Mouse (Mus musculus): ENCODE measurements around the gene Ptgfrn. TPM values are rescaled to one million over a fixed set of nuclear protein-coding genes. Genes with fewer than 3 reads are reported as not detected.

The Ptgfrn gene
- polyA plus RNA-seq, 1 experiment from 2014 or later = 2.4 TPM

GRCm38 (mm10) chr3:101141864-101142263, 31.8 kb upstream of the Ptgfrn start:
- Histone ChIP-seq H3K4me2 (no peak overlapping the region), H3K27me3 (replicated peaks; ENCODE audit: control insufficient read depth, insufficient read depth, low read length) (no peaks in the 10 kb centered on the region), H3K27ac (ENCODE audit: low read depth, low read length) (no peak overlapping the region), H3K9ac (ENCODE audit: low read depth, low read length) (no peak overlapping the region), H3K4me3 (ENCODE audit: low read depth, low read length) (no peak overlapping the region), H3K4me1 (replicated peaks; ENCODE audit: control insufficient read depth, insufficient read depth, low read length) (no peaks in the 10 kb centered on the region), H3K36me3 (ENCODE audit: control insufficient read depth, insufficient read depth, low read length) (no peaks in the 10 kb centered on the region), H3K9me3 (ENCODE audit: control insufficient read depth, low read length) (no peaks in the 10 kb centered on the region)
- no peak for ATAC-seq (replicated peaks; ENCODE audit: low FRiP score)
- WGBS = 70% methylated on average over 8 of the region's 8 CpGs
- no peak for DNase-seq (ENCODE audit: low spot score)

- Histone ChIP-seq H3K9ac (ENCODE audit: low read depth, low read length) (no peak overlapping the region), H3K36me3 (ENCODE audit: control insufficient read depth, insufficient read depth, low read length) (no peaks in the 10 kb centered on the region), H3K4me1 (replicated peaks; ENCODE audit: control insufficient read depth, insufficient read depth, low read length) (no peaks in the 10 kb centered on the region), H3K4me2 (no peak overlapping the region), H3K9me3 (ENCODE audit: control insufficient read depth, low read length) (no peaks in the 10 kb centered on the region), H3K4me3 (ENCODE audit: low read depth, low read length) (no peak overlapping the region), H3K27ac (ENCODE audit: low read depth, low read length) (no peak overlapping the region), H3K27me3 (replicated peaks; ENCODE audit: control insufficient read depth, insufficient read depth, low read length) (no peaks in the 10 kb centered on the region)
- DNase-seq (ENCODE audit: low spot score) = no peak
- WGBS = 82% methylated on average over 7 of the region's 7 CpGs
- ATAC-seq (replicated peaks; ENCODE audit: low FRiP score) = no peak
Measured at GRCm38 (mm10) chr3:101139958-101140357, 29.9 kb upstream of the Ptgfrn start.

- no peak overlapping the region for H3K9ac ChIP-seq (ENCODE audit: low read depth, low read length)
- H3K36me3 ChIP-seq (ENCODE audit: control insufficient read depth, insufficient read depth, low read length) = no peaks in the 10 kb centered on the region
- no peaks in the 10 kb centered on the region for H3K27me3 ChIP-seq (replicated peaks; ENCODE audit: control insufficient read depth, insufficient read depth, low read length)
- no peaks in the 10 kb centered on the region for H3K4me1 ChIP-seq (replicated peaks; ENCODE audit: control insufficient read depth, insufficient read depth, low read length)
- DNase-seq (ENCODE audit: low spot score) = no peak
- WGBS = 58% methylated on average over 11 of the region's 11 CpGs
- no peak overlapping the region for H3K4me3 ChIP-seq (ENCODE audit: low read depth, low read length)
- no peaks in the 10 kb centered on the region for H3K9me3 ChIP-seq (ENCODE audit: control insufficient read depth, low read length)
- no peak overlapping the region for H3K4me2 ChIP-seq
- no peak for ATAC-seq (replicated peaks; ENCODE audit: low FRiP score)
- H3K27ac ChIP-seq (ENCODE audit: low read depth, low read length) = no peak overlapping the region
Measured at GRCm38 (mm10) chr3:101136483-101136882, 26.4 kb upstream of the Ptgfrn start.

- Histone ChIP-seq H3K27ac (ENCODE audit: low read depth, low read length) (no peak overlapping the region), H3K36me3 (ENCODE audit: control insufficient read depth, insufficient read depth, low read length) (no peaks in the 10 kb centered on the region), H3K27me3 (replicated peaks; ENCODE audit: control insufficient read depth, insufficient read depth, low read length) (no peaks in the 10 kb centered on the region), H3K4me3 (ENCODE audit: low read depth, low read length) (no peak overlapping the region), H3K9ac (ENCODE audit: low read depth, low read length) (no peak overlapping the region), H3K4me2 (no peak overlapping the region), H3K9me3 (ENCODE audit: control insufficient read depth, low read length) (no peaks in the 10 kb centered on the region), H3K4me1 (replicated peaks; ENCODE audit: control insufficient read depth, insufficient read depth, low read length) (peaks cover 2% of the 10 kb centered on the region)
- DNase-seq (ENCODE audit: low spot score) (no peak), ATAC-seq (replicated peaks; ENCODE audit: low FRiP score) (no peak)
- WGBS = 91% methylated on average over 9 of the region's 9 CpGs
Measured at GRCm38 (mm10) chr3:101134861-101135260, 24.8 kb upstream of the Ptgfrn start.

- H3K36me3 ChIP-seq (ENCODE audit: control insufficient read depth, insufficient read depth, low read length) = no peaks in the 10 kb centered on the region
- peaks cover 7% of the 10 kb centered on the region for H3K4me1 ChIP-seq (replicated peaks; ENCODE audit: control insufficient read depth, insufficient read depth, low read length)
- 90% methylated on average over 6 of the region's 6 CpGs for WGBS
- H3K27ac ChIP-seq (ENCODE audit: low read depth, low read length) = no peak overlapping the region
- no peaks in the 10 kb centered on the region for H3K27me3 ChIP-seq (replicated peaks; ENCODE audit: control insufficient read depth, insufficient read depth, low read length)
- H3K4me3 ChIP-seq (ENCODE audit: low read depth, low read length) = no peak overlapping the region
- no peaks in the 10 kb centered on the region for H3K9me3 ChIP-seq (ENCODE audit: control insufficient read depth, low read length)
- H3K4me2 ChIP-seq = no peak overlapping the region
- DNase-seq (ENCODE audit: low spot score) (no peak), ATAC-seq (replicated peaks; ENCODE audit: low FRiP score) (no peak)
- H3K9ac ChIP-seq (ENCODE audit: low read depth, low read length) = no peak overlapping the region
Measured at GRCm38 (mm10) chr3:101132981-101133380, 22.9 kb upstream of the Ptgfrn start.

- 73% methylated on average over 5 of the region's 5 CpGs for WGBS
- Histone ChIP-seq H3K27me3 (replicated peaks; ENCODE audit: control insufficient read depth, insufficient read depth, low read length) (no peaks in the 10 kb centered on the region), H3K27ac (ENCODE audit: low read depth, low read length) (no peak overlapping the region), H3K4me1 (replicated peaks; ENCODE audit: control insufficient read depth, insufficient read depth, low read length) (peaks cover 7% of the 10 kb centered on the region), H3K4me3 (ENCODE audit: low read depth, low read length) (no peak overlapping the region), H3K4me2 (no peak overlapping the region), H3K9me3 (ENCODE audit: control insufficient read depth, low read length) (no peaks in the 10 kb centered on the region), H3K9ac (ENCODE audit: low read depth, low read length) (no peak overlapping the region), H3K36me3 (ENCODE audit: control insufficient read depth, insufficient read depth, low read length) (no peaks in the 10 kb centered on the region)
- ATAC-seq (replicated peaks; ENCODE audit: low FRiP score) (no peak), DNase-seq (ENCODE audit: low spot score) (no peak)
Measured at GRCm38 (mm10) chr3:101131772-101132171, 21.7 kb upstream of the Ptgfrn start.

GRCm38 (mm10) chr3:101130526-101130925, 20.4 kb upstream of the Ptgfrn start:
- WGBS = 4% methylated on average over 11 of the region's 11 CpGs
- no peak for DNase-seq (ENCODE audit: low spot score)
- H3K9ac ChIP-seq (ENCODE audit: low read depth, low read length) = 0 out of 2 replicates have a peak overlapping the region, but pooled peaks have one; percentile 25
- 0 out of 2 replicates have a peak, but pooled peaks have one; percentile 50 for ATAC-seq (replicated peaks; ENCODE audit: low FRiP score)
- peaks cover 7% of the 10 kb centered on the region for H3K4me1 ChIP-seq (replicated peaks; ENCODE audit: control insufficient read depth, insufficient read depth, low read length)
- H3K27ac ChIP-seq (ENCODE audit: low read depth, low read length) = no peak overlapping the region
- H3K4me2 ChIP-seq = peak overlapping the region; percentile 59
- no peaks in the 10 kb centered on the region for H3K36me3 ChIP-seq (ENCODE audit: control insufficient read depth, insufficient read depth, low read length)
- H3K9me3 ChIP-seq (ENCODE audit: control insufficient read depth, low read length) = no peaks in the 10 kb centered on the region
- H3K27me3 ChIP-seq (replicated peaks; ENCODE audit: control insufficient read depth, insufficient read depth, low read length) = no peaks in the 10 kb centered on the region
- no peak overlapping the region; the same call in 1 of the 2 replicates for H3K4me3 ChIP-seq (ENCODE audit: low read depth, low read length)

GRCm38 (mm10) chr3:101129620-101130019, 19.5 kb upstream of the Ptgfrn start:
- H3K36me3 ChIP-seq (ENCODE audit: control insufficient read depth, insufficient read depth, low read length) = no peaks in the 10 kb centered on the region
- H3K27me3 ChIP-seq (replicated peaks; ENCODE audit: control insufficient read depth, insufficient read depth, low read length) = no peaks in the 10 kb centered on the region
- H3K9me3 ChIP-seq (ENCODE audit: control insufficient read depth, low read length) = no peaks in the 10 kb centered on the region
- H3K4me3 ChIP-seq (ENCODE audit: low read depth, low read length) = no peak overlapping the region
- no peak overlapping the region for H3K27ac ChIP-seq (ENCODE audit: low read depth, low read length)
- peaks cover 7% of the 10 kb centered on the region for H3K4me1 ChIP-seq (replicated peaks; ENCODE audit: control insufficient read depth, insufficient read depth, low read length)
- ATAC-seq (replicated peaks; ENCODE audit: low FRiP score) = no peak
- DNase-seq (ENCODE audit: low spot score) = no peak
- no peak overlapping the region for H3K9ac ChIP-seq (ENCODE audit: low read depth, low read length)
- 67% methylated on average over 3 of the region's 3 CpGs for WGBS
- no peak overlapping the region for H3K4me2 ChIP-seq

- DNase-seq (ENCODE audit: low spot score) (no peak), ATAC-seq (replicated peaks; ENCODE audit: low FRiP score) (peak; percentile 65)
- H3K9me3 ChIP-seq (ENCODE audit: control insufficient read depth, low read length) = no peaks in the 10 kb centered on the region
- no peaks in the 10 kb centered on the region for H3K36me3 ChIP-seq (ENCODE audit: control insufficient read depth, insufficient read depth, low read length)
- no peak overlapping the region for H3K27ac ChIP-seq (ENCODE audit: low read depth, low read length)
- peaks cover 7% of the 10 kb centered on the region for H3K4me1 ChIP-seq (replicated peaks; ENCODE audit: control insufficient read depth, insufficient read depth, low read length)
- H3K4me3 ChIP-seq (ENCODE audit: low read depth, low read length) = no peak overlapping the region
- no peak overlapping the region for H3K4me2 ChIP-seq
- no peaks in the 10 kb centered on the region for H3K27me3 ChIP-seq (replicated peaks; ENCODE audit: control insufficient read depth, insufficient read depth, low read length)
- H3K9ac ChIP-seq (ENCODE audit: low read depth, low read length) = no peak overlapping the region
Measured at GRCm38 (mm10) chr3:101129090-101129489, 19.0 kb upstream of the Ptgfrn start.
